Mouse (Mus musculus): Measurements from ENCODE around the gene Dlg2. TPM values are rescaled to one million over a fixed set of nuclear protein-coding genes. Genes with fewer than 3 reads are reported as not detected.

The Dlg2 gene
- total RNA-seq, 4 experiments from 2014 or later: 251 to 298 (median 273) TPM

DNA sequence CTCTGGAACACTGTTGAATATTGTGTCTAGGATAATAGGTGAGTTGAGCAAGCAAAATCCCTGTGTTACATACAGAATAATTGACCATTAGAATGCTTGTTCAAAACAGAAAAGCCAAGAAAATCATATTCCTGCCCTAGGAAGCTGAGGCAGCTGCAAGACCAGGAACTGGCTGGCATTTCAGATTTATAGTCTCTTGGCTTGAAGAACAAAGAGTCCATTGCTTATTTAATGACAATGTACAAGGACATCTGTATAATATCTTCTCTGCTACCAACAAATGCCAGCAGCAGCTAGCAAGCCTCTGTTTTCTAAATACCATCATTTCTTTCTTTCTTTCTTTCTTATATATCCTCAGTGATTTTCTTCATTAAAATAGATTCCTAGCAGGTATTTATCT is 1243.8 kb downstream of the Dlg2 start:
- no peak for DNase-seq (ENCODE audit: low spot score in 2 of 2)

- DNase-seq (ENCODE audit: low spot score in 2 of 2): no peak
Observed at GRCm38 (mm10) chr7:91724397-91724796, 1247.9 kb downstream of the Dlg2 start.

GRCm38 (mm10) chr7:91740748-91741147 is 1264.3 kb downstream of the Dlg2 start:
- no peak for DNase-seq (ENCODE audit: low spot score in 2 of 2)

GRCm38 (mm10) chr7:91753151-91753861 is 1276.8 kb downstream of the Dlg2 start:
- no peak for DNase-seq (ENCODE audit: low spot score in 2 of 2)

DNA sequence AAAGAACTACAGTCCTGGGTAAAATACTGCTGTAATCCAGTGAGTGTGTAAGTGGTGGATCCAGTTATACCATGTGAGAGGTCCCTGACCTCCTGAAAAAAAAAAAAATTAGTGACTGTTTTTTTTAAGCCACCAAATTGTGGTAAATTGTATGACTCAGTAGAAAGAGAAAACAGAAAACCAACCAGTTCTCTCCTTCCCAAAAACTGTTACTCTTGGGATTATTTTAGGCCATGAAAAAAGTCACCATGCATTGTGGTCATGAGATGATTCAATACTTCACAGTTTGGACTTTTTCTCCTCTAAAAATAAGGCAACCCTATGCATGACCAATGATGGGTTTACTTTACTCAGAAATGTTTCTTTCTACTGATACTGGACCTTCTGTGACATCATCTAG is 1291.2 kb downstream of the Dlg2 start:
- no peak for DNase-seq (ENCODE audit: low spot score in 2 of 2)

- DNase-seq (ENCODE audit: low spot score in 2 of 2): no peak
Observed at GRCm38 (mm10) chr7:91778673-91779072, 1302.2 kb downstream of the Dlg2 start.

DNA sequence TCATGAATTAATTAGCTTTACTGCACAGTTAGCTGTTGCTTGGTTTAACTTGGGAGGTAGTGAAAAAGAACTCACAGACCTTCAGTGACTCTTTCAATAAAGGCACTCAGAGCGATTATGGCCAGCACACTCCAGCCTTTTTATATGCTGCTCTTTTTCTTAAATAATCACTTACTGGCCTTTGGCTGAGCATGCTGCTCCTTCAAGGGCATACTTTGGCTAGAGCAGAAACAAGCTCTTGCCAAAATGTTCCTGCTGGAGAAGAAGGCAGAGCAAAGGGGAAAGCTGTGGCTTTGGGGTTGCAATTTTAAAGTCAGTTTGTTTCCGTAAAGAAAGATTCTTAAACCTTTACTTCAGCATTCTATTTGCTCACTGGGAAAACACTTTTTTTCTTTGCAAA is 1308.1 kb downstream of the Dlg2 start:
- DNase-seq (ENCODE audit: low spot score in 2 of 2): no peak

GRCm38 (mm10) chr7:91785445-91785844 is 1309.0 kb downstream of the Dlg2 start:
- no peak for DNase-seq (ENCODE audit: low spot score in 2 of 2)

DNA sequence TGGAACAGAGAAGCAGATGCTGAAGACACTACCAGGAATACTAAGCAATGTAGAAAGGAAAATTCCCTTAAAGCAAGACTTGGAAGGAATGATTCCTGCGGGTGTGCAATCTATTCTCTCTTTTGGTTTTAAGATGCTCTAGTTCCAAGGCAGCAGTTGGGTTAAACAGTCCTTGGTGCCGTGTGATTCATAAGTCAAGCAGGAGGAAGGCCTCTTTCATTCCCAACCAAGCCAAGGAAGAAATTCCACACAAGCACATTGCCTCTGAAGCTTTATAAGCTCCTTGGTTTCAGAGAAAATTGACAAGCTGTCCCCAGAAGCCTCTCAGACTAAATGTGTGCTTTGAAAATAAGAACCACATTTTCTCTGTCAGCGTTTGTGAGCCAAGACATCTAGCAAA is 1309.4 kb downstream of the Dlg2 start:
- no peak for DNase-seq (ENCODE audit: low spot score in 2 of 2)

DNA sequence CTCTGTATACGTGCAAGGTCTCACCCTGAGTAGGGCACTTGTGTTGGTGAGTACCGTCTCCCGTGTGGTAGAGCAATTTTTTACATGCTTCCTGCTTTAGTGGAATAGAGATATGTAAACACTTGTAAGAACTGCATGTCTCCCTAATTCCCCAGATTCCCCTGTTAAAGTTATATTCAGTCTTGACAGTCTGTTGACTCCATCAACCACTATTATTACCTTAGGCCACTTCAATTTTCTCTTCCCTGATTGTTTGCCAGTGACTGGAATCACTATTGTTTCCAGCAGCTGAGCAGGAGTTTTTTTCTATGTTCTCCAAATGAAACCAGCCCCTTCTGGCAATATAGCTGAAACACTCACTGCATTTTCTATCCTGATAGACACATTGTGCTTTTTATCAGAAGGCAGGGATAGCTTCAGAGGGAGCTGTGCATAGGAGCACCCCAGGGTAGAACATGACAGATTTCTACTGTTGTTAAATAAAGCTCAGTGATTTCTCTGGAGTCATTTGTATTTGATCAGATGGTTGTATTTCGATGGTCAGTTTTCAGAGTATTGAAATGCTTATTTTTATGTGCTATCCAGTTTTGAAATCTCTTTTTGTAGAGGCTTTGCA is 1314.6 kb downstream of the Dlg2 start:
- no peak for DNase-seq (ENCODE audit: low spot score in 2 of 2)

DNA sequence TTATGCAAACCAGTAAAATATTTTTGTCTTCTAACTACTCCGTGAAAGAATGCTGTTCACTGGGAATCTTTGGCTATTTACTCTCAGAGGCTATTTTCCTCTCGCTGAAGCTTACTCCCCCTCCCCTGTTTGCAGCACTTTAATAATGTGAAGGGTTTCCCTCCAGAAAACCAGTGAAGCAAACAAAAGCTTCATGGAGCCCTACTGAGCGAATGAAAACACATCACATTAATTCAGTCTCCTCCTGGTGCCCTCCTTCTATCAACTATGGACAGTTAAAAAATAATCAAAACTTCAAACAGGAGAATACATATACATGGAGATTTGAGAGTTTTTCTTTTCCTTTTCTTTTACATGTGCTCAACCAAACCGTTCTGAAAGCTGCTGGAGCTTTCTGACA is 1330.2 kb downstream of the Dlg2 start:
- no peak for DNase-seq (ENCODE audit: low spot score in 2 of 2)

- no peak for DNase-seq (ENCODE audit: low spot score in 2 of 2)
Observed at GRCm38 (mm10) chr7:91810774-91811173, 1334.3 kb downstream of the Dlg2 start.

DNA sequence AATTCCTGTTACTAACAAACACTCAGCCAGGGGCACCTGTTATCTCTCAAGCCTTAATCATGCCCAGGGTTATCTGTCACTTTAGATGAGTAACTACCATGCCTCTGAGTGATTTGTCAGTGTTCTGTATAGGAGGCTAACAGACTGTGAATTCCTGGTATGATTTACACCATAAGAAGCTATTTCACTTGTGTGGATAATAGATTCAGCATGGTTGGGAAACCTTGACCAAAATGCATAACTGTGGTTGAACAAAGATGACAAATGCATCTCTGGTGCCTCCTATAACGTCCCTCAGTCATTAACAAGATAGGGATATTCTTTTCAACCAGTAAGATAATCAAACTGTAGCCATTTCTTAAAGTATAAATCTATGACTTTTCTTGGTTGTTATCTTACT is 1341.5 kb downstream of the Dlg2 start:
- DNase-seq (ENCODE audit: low spot score in 2 of 2): no peak

GRCm38 (mm10) chr7:91832207-91832606 is 1355.7 kb downstream of the Dlg2 start:
- DNase-seq (ENCODE audit: low spot score in 2 of 2): no peak

GRCm38 (mm10) chr7:91845723-91846122 is 1369.3 kb downstream of the Dlg2 start:
- DNase-seq (ENCODE audit: low spot score in 2 of 2): no peak

- DNase-seq (ENCODE audit: low spot score in 2 of 2): no peak
Observed at GRCm38 (mm10) chr7:91849364-91849763, 1372.9 kb downstream of the Dlg2 start.

GRCm38 (mm10) chr7:91853653-91854052 is 1377.2 kb downstream of the Dlg2 start:
- no peak for DNase-seq (ENCODE audit: low spot score in 2 of 2)

DNA sequence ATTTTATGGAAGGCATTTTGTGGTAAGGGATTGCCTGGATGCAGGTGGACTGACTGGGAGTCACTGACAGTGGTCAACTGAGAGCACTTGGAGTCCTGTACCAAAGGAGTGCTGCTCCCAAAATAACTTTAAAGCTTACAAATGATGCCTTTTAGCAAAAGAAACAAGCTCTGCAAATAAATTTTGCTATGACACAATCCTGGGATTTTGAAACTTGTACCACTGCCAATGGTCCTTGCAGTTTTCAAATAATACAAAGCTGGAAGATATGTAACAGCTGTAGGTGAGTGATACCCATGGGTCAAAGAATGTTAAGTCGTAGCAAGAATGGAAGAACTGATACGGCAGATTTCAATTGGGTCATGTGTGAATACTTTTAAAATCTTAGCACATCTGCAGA is 1380.5 kb downstream of the Dlg2 start:
- no peak for DNase-seq (ENCODE audit: low spot score in 2 of 2)

DNA sequence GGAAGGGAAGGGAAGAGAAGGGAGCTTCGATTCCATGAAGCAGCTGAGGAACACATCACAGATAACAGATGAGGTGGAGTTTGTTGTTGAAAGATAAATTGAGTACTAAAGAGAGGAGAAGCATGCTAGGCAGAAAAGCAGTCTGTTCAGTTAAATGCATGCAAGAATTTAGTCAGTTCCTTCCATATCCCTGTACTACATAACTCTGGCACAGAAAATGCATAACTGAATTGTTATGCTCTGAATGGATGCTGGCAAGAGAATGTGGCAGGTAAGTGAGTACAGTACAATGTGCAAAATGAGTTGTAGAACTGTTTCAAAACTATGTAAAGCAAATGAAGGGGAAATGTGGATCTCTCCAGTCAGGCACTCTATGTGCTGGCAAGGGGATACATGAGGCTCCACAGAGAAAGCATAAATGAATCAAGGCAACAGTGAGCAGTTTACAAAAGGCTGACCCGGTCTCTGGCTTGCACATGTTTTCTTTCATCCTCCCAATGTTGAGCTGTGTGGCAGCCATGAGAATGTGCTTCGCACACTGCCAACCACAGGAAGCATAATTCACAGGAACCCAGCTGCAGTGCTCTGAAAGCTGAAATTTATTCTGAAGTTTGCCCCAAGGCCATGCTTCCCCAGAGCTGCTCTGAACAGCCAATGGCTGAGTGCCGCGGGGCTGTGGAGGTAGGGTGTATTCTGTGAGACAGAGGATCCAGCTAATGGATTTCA is 1386.5 kb downstream of the Dlg2 start:
- DNase-seq (ENCODE audit: low spot score in 2 of 2): no peak

DNA sequence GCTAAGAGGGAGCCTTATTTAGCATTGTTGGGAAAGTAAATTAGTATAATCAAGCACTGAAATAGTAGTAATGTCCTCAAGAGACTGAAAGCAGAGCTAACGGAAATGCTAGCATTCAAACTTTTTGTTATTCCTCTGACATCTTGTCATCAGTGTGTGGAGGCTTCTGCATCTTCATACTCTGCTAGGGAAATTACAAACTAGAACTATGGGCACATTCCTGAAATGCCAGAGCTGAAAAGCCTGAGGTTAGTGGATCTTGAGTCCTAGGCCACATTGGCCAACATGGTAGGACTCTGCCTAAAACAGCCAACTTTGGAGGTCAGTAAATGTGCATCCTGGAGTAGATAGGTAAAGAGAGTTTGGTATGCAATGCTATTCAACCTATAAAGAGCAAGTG is 1392.4 kb downstream of the Dlg2 start:
- no peak for DNase-seq (ENCODE audit: low spot score in 2 of 2)

- no peak for DNase-seq (ENCODE audit: low spot score in 2 of 2)
Observed at GRCm38 (mm10) chr7:91876831-91877230, 1400.4 kb downstream of the Dlg2 start.

GRCm38 (mm10) chr7:91877804-91878203 is 1401.3 kb downstream of the Dlg2 start:
- no peak for DNase-seq (ENCODE audit: low spot score in 2 of 2)

DNA sequence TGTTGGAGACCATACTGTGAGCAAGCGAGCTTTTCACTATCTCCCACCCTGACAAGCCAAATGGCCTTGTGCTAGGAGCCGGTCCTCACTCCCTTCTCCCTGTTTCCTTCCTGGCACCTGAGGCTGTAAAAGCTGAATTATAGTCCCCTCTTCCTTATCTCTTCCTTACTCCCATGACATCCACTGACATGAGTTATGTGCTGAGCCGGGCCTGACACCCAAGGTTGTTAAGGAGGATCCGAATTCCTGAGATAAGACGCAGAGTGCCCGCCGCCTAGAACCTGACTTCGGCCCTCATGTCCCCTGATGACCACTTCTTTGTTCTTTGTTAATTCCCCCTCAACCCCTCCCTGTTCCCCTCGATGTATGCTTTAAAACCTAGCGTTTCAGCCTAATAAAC is 1409.9 kb downstream of the Dlg2 start:
- DNase-seq (ENCODE audit: low spot score in 2 of 2): no peak

Measured in left cerebral cortex, adult 8-10 months (tissue).